ENCODE assay signal across 33 mouse cellular contexts in the genomic region with DNA sequence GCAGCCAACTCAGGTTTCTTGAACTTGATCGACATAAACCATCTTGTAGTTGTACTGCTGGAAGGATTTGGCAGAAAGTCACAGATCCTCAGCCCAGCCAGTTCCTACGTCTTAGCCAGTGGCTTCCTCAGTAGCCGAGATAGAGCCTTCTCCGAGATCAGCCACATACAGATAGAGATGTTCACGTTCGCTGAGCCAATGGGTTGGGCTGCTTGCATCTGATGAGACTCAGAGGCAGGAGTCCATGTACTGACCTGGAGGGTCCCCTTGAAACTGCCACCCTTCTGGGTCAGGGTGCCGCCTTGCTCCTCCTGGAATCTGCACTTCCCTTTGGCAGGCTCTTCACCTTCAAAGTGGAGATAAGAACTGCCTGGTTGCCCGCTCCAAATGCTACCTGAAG. TPM values are rescaled to one million over a fixed set of nuclear protein-coding genes. Genes with fewer than 3 reads are reported as not detected.
"Had no signal": no experiment of that assay in that cellular context is flagged by ENCODE, and none has a peak within 500 bp of the region (broad histone marks: within the 10 kb centered on the region; RNA-seq: fewer than 3 reads in every experiment).

No protein-coding gene starts in this region.

- ATAC-seq: liver, embryonic 12.5 days; liver, postnatal 0 days; lung, postnatal 0 days; midbrain, embryonic 13.5 days; midbrain, embryonic 15.5 days; midbrain, embryonic 16.5 days had no signal

- H3K27ac ChIP-seq: limb, embryonic 10.5 days; limb, embryonic 12.5 days; limb, embryonic 13.5 days; limb, embryonic 15.5 days; liver, embryonic 12.5 days; liver, embryonic 13.5 days; liver, embryonic 14.5 days; liver, embryonic 15.5 days; lung, embryonic 15.5 days; macrophage; midbrain, embryonic 10.5 days; midbrain, embryonic 12.5 days; midbrain, embryonic 13.5 days; midbrain, embryonic 15.5 days; neural tube, embryonic 12.5 days; neural tube, embryonic 13.5 days had no signal

- H3K9ac ChIP-seq: limb, embryonic 12.5 days; limb, embryonic 13.5 days; limb, embryonic 15.5 days; liver, embryonic 12.5 days; liver, embryonic 13.5 days; liver, embryonic 14.5 days; liver, embryonic 15.5 days; liver, postnatal 0 days; lung, embryonic 14.5 days; lung, embryonic 15.5 days; midbrain, embryonic 12.5 days; midbrain, embryonic 13.5 days; midbrain, embryonic 15.5 days; neural tube, embryonic 12.5 days; neural tube, embryonic 13.5 days had no signal

- H3K27me3 ChIP-seq: limb, embryonic 12.5 days; limb, embryonic 13.5 days; limb, embryonic 15.5 days; liver, embryonic 13.5 days; liver, embryonic 15.5 days; lung, embryonic 15.5 days; neural tube, embryonic 12.5 days; neural tube, embryonic 13.5 days had no signal

- H3K4me2 ChIP-seq: limb, embryonic 12.5 days; limb, embryonic 13.5 days; limb, embryonic 15.5 days; liver, embryonic 11.5 days; liver, embryonic 12.5 days; liver, embryonic 13.5 days; liver, embryonic 15.5 days; lung, embryonic 14.5 days; lung, embryonic 15.5 days; midbrain, embryonic 12.5 days; midbrain, embryonic 13.5 days; midbrain, embryonic 15.5 days; neural tube, embryonic 12.5 days; neural tube, embryonic 13.5 days had no signal

- DNase-seq: left cerebral cortex, postnatal 4 days; liver; liver, embryonic 13.5 days; liver, postnatal 0 days; lung, adult 18-20 months; lung, adult 2 months; lung, embryonic 14.5 days; lung, postnatal 10 days; lung, postnatal 14 days; lung, postnatal 36 days; lung, postnatal 4 days had no signal

- H3K36me3 ChIP-seq: limb, embryonic 10.5 days; limb, embryonic 12.5 days; limb, embryonic 13.5 days; limb, embryonic 15.5 days; liver, embryonic 12.5 days; liver, embryonic 13.5 days; liver, embryonic 15.5 days; lung, embryonic 15.5 days; midbrain, embryonic 10.5 days; midbrain, embryonic 12.5 days; midbrain, embryonic 13.5 days; midbrain, embryonic 15.5 days; neural tube, embryonic 12.5 days; neural tube, embryonic 13.5 days had no signal

- H3K4me3 ChIP-seq: limb, embryonic 10.5 days; limb, embryonic 12.5 days; limb, embryonic 13.5 days; limb, embryonic 15.5 days; liver, embryonic 12.5 days; liver, embryonic 13.5 days; liver, embryonic 15.5 days; lung, embryonic 15.5 days; megakaryocyte, embryonic 14.5 days; midbrain, embryonic 10.5 days; midbrain, embryonic 12.5 days; midbrain, embryonic 13.5 days; midbrain, embryonic 15.5 days; myocyte; neural tube, embryonic 12.5 days; neural tube, embryonic 13.5 days had no signal

- H3K9me3 ChIP-seq: limb, embryonic 10.5 days; limb, embryonic 12.5 days; limb, embryonic 13.5 days; limb, embryonic 15.5 days; liver, embryonic 12.5 days; liver, embryonic 13.5 days; liver, embryonic 15.5 days; lung, embryonic 15.5 days; megakaryocyte, embryonic 14.5 days; midbrain, embryonic 10.5 days; midbrain, embryonic 12.5 days; midbrain, embryonic 13.5 days; midbrain, embryonic 15.5 days; neural tube, embryonic 12.5 days; neural tube, embryonic 13.5 days had no signal

RNA-seq across cellular contexts. Expression of a gene that starts 4.1 kb away (rescaled TPM):
- total RNA-seq: megakaryocyte-erythroid progenitor cell, adult 5-6 weeks; monocyte, adult 5-6 weeks had no signal
